Mouse (Mus musculus) G1E (cell line): Measurements from ENCODE around the gene Iscu. TPM values are rescaled to one million over a fixed set of nuclear protein-coding genes. Genes with fewer than 3 reads are reported as not detected.
A peak's percentile ranks its signal among the peaks of the same experiment; 100 is the strongest.

Experiments
- ATAC-seq: 2 replicates; pipeline ENCODE4 v1.8.0; 2016; ENCODE audit warnings: mild to moderate bottlenecking; ENCODE audit not compliant: insufficient number of reproducible peaks, poor library complexity, low FRiP score, severe bottlenecking; ENCODE audit errors: extremely low read depth
- DNase-seq: peaks from one replicate; pipeline ENCODE4 v3.0.0; 2012; ENCODE audit warnings: low spot score
- H3K27me3 ChIP-seq: 2 replicates; pipeline ENCODE4 v1.6.1; 2012; ENCODE audit warnings: mild to moderate bottlenecking, low read length, inconsistent platforms; ENCODE audit not compliant: insufficient read depth
- H3K36me3 ChIP-seq: replicated peaks from 2 replicates; pipeline ENCODE3; 2012; ENCODE audit warnings: mild to moderate bottlenecking, inconsistent platforms
- H3K4me1 ChIP-seq: 2 replicates; pipeline ENCODE4 v1.6.1; 2012; ENCODE audit warnings: low read depth, low read length, inconsistent platforms, mixed read lengths; ENCODE audit not compliant: insufficient read depth
- H3K4me3 ChIP-seq: 2 replicates; pipeline ENCODE4 v1.5.1; 2012; ENCODE audit warnings: low read depth, mild to moderate bottlenecking, inconsistent platforms, low read length, moderate library complexity, mixed read lengths
- H3K9me3 ChIP-seq: replicated peaks from 2 replicates; pipeline ENCODE4 v1.6.1; 2012; ENCODE audit warnings: inconsistent platforms
- CTCF ChIP-seq: IDR thresholded peaks from 2 replicates; pipeline ENCODE4 v1.5.1; 2012; ENCODE audit warnings: low read depth, low read length, inconsistent platforms, mixed read lengths
- GATA1 ChIP-seq: IDR thresholded peaks from 2 replicates; pipeline ENCODE4 v1.6.1; 2012; ENCODE audit warnings: borderline replicate concordance, low read length, inconsistent platforms, mixed read lengths
- GATA2 ChIP-seq: IDR thresholded peaks from 2 replicates; pipeline ENCODE4 v1.6.1; 2012; ENCODE audit warnings: low read depth, low read length, inconsistent platforms, borderline replicate concordance
- POLR2AphosphoS5 ChIP-seq: IDR thresholded peaks from 2 replicates; pipeline ENCODE4 v1.6.1; 2012; ENCODE audit warnings: low read depth, low read length, inconsistent platforms; ENCODE audit not compliant: insufficient replicate concordance
- TAL1 ChIP-seq: conservative IDR thresholded peaks from 2 replicates; pipeline ENCODE4 v1.6.1; 2012; ENCODE audit warnings: low read depth, low read length, inconsistent platforms, mixed read lengths
- polyA plus RNA-seq: library from polyadenylated mRNA; stranded (reverse); fragments of >175 nt; gene quantifications from 2 replicates; pipeline ENCODE4 v1.2.3, GENCODE M21; 2012
- total RNA-seq, 2 experiments: library from RNA; stranded (forward) in 1 of 2; stranded (reverse) in 1 of 2; fragments of 200-1000 nt in 1 of 2; fragments of >200 nt in 1 of 2; fragmentation: Nextera tagmentation in 1 of 2; gene quantifications; 2 replicates each; pipeline ENCODE4 v1.2.3; 2014 to 2017

Gene Iscu
- total and polyA plus RNA-seq, 3 experiments: 44.2 to 76.9 (median 50.7) TPM

DNA sequence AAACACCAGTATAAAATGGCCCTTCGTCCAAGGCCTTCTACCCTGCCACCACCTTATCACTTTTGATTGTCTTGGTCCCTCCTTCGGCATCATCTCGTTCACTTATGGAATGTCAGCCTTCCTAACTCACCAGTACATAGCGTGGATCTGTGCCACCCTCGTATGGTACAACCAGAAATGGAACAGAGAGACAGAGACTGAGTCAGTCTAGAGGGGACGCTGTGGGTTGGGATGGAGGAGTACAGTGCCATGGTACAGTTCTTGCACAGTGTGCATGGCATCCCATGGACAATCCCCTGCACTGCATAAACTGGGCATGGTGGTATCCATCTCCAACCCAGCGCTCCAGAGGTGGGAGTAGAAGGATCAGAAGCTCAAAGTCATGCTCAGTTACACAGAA, 43.9 kb upstream of the Iscu start:
- no peak for DNase-seq
- Histone ChIP-seq H3K9me3 (peaks cover 9% of the 10 kb centered on the region), H3K27me3 (no peaks in the 10 kb centered on the region; the same call in 1 of the 2 replicates), H3K36me3 (no peaks in the 10 kb centered on the region), H3K4me3 (no peak overlapping the region), H3K4me1 (no peaks in the 10 kb centered on the region)
- no peak for TF ChIP-seq GATA1
- TF ChIP-seq TAL1: no peak
- no peak for TF ChIP-seq GATA2
- TF ChIP-seq CTCF: no peak
- TF ChIP-seq POLR2AphosphoS5: no peak
- ATAC-seq: no peak

DNA sequence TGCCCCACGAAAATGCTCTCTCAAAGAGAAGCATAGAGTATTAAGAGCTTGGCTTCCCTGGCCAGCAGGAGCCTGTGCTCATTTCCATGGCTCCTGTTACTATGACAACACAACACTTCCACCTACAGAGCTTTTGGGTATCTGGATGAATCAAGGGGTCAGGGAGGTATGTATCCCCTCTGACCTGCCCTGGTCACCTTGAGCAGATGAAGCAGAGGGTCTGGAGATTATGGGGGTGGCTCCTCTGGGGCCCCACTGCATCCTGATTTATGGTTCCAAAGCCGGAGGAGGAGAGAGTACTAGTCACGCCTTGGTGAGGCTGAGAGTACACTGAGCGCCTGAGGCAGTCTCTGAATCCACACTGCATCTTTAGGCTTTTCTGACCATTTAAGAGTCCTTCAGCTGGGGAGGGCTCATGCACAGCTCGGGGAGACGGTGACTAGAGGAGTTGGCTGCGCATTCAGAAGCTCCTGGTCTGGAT, 41.9 kb upstream of the Iscu start:
- no peak overlapping the region for H3K4me3 ChIP-seq
- no peaks in the 10 kb centered on the region for H3K36me3 ChIP-seq
- ATAC-seq (no peak), DNase-seq (no peak)
- TF ChIP-seq GATA1 (no peak), TAL1 (no peak), CTCF (no peak), GATA2 (no peak), POLR2AphosphoS5 (no peak)
- H3K4me1 ChIP-seq: peaks cover 13% of the 10 kb centered on the region
- no peaks in the 10 kb centered on the region; the same call in 1 of the 2 replicates for H3K27me3 ChIP-seq
- H3K9me3 ChIP-seq: peaks cover 3% of the 10 kb centered on the region; the same call in 1 of the 2 replicates

DNA sequence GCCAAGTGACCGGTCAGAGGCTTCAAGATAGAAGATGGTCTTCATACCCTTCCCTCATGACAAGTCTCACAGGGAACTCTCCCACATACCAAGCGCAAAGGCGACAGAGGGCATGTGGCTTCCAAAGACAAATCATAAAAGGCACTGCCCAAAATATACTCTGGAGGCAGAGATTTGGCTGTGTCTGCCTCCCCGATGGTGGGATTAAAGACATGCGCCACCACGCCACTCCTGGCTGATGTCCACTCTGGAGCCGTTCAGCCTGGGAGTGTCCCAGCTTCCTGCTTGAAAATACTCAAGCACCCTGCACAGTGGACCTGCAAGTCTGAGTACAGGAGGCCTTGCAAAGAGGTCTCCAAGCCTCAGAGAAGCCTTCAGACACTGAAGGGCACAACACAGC, 41.4 kb upstream of the Iscu start:
- Histone ChIP-seq H3K4me1 (peaks cover 14% of the 10 kb centered on the region), H3K36me3 (no peaks in the 10 kb centered on the region), H3K9me3 (peaks cover 3% of the 10 kb centered on the region; the same call in 1 of the 2 replicates), H3K4me3 (no peak overlapping the region), H3K27me3 (no peaks in the 10 kb centered on the region; the same call in 1 of the 2 replicates)
- ATAC-seq (no peak), DNase-seq (no peak)
- TF ChIP-seq GATA1: no peak
- no peak for TF ChIP-seq POLR2AphosphoS5
- TF ChIP-seq CTCF: no peak
- TF ChIP-seq GATA2: no peak
- no peak for TF ChIP-seq TAL1

DNA sequence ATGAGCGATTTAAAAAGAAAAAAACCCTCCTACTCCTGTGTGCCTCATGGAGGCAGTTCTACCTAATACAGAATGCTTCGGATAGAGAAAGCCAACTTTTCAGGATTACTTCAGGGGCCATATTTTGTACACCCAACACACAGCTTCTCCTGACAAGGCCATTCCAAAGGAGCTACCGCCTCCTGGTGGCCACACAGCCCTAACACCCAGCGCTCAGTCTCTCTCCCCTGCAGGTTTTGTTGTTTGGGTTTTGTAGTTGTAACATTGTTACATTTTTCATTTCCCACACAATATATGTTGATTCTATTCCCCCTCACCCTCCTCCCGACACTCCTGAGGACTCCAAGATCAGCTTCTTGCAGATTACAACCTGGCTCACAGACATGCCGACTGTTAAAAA, 40.4 kb upstream of the Iscu start:
- peaks cover 24% of the 10 kb centered on the region for H3K4me1 ChIP-seq
- TF ChIP-seq CTCF (no peak), TAL1 (no peak), GATA2 (no peak), GATA1 (no peak), POLR2AphosphoS5 (no peak)
- H3K9me3 ChIP-seq: no peaks in the 10 kb centered on the region; the same call in 1 of the 2 replicates
- DNase-seq: no peak
- H3K27me3 ChIP-seq: no peaks in the 10 kb centered on the region; the same call in 1 of the 2 replicates
- no peak for ATAC-seq
- H3K36me3 ChIP-seq: peaks cover 6% of the 10 kb centered on the region
- H3K4me3 ChIP-seq: no peak overlapping the region

DNA sequence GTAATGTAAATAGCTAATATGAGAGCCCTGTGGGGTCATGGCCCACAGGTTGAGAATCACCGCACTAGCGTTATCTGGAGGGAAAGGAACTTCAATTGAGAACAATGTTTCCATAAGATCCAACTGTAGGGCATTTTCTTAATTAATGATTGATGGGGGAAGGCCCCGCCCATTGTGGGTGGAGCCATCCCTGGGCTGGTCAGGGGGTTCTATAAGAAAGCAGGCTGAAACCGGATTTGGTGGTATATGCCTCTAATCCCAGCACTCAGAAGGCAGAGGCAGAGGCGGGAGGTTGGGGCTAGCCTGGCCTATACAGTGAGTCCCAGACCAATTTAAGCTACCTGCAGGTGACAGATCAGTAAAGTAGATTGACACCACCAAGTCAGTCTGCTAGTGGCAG, 38.2 kb upstream of the Iscu start:
- Histone ChIP-seq H3K4me3 (no peak overlapping the region; the same call in 1 of the 2 replicates), H3K4me1 (peaks cover 31% of the 10 kb centered on the region), H3K36me3 (peaks cover 28% of the 10 kb centered on the region), H3K9me3 (no peaks in the 10 kb centered on the region; the same call in 1 of the 2 replicates), H3K27me3 (no peaks in the 10 kb centered on the region; the same call in 1 of the 2 replicates)
- no peak for TF ChIP-seq POLR2AphosphoS5
- no peak for TF ChIP-seq GATA2
- TF ChIP-seq TAL1: no peak
- no peak for TF ChIP-seq GATA1
- TF ChIP-seq CTCF: no peak
- DNase-seq (no peak), ATAC-seq (no peak)

DNA sequence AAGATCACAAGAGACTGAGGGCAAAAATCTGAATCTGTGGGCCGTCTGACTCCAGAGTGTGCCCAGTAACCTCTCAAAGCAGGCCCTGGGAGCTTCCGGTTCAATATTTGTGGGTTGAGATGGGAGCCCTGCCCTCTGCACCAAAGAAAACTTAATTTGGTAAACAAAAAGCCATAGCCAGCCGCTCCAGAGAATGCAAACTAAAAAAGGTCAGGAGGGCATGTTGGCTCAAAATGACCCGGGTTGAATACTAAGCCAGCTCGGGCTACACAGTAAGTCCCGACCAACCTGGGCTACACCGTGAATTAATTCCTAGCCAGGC, 37.6 kb upstream of the Iscu start:
- Histone ChIP-seq H3K36me3 (peaks cover 34% of the 10 kb centered on the region), H3K4me3 (peak overlapping the region; percentile 86), H3K27me3 (no peaks in the 10 kb centered on the region; the same call in 1 of the 2 replicates), H3K9me3 (no peaks in the 10 kb centered on the region; the same call in 1 of the 2 replicates), H3K4me1 (peaks cover 34% of the 10 kb centered on the region)
- peak; percentile 11 for DNase-seq
- TF ChIP-seq TAL1 (no peak), GATA2 (no peak), GATA1 (no peak), POLR2AphosphoS5 (no peak)
- ATAC-seq: no peak
